Mouse (Mus musculus): ENCODE data around the gene Gipc2.

- TF ChIP-seq CTCF (IDR thresholded peaks at IDR 0.05; ENCODE audit: extremely low read depth, insufficient read depth, low read length) (no peak), POLR2A (IDR thresholded peaks at IDR 0.05; ENCODE audit: extremely low read depth, insufficient read depth, low read length) (no peak)
Measured at GRCm38 (mm10) chr3:152101459-152101858, 64.6 kb downstream of the Gipc2 start.
